Mouse (Mus musculus): ENCODE measurements around the gene Rusc1.

GRCm38 (mm10) chr3:89061696-89062095 is 31.4 kb downstream of the Rusc1 start:
- TF ChIP-seq CTCF (IDR thresholded peaks at IDR 0.05; ENCODE audit: low read depth) = no peak
- no peak for TF ChIP-seq EP300 (optimal IDR thresholded peaks at IDR 0.05)

Data from stomach, postnatal 0 days (tissue).